Mouse (Mus musculus): Measurements from ENCODE around the gene Pip4k2a. TPM values are rescaled to one million over a fixed set of nuclear protein-coding genes. Genes with fewer than 3 reads are reported as not detected.

Gene Pip4k2a
- total RNA-seq, 2 experiments from 2014 or later = 3.1 to 4.5 TPM

DNA sequence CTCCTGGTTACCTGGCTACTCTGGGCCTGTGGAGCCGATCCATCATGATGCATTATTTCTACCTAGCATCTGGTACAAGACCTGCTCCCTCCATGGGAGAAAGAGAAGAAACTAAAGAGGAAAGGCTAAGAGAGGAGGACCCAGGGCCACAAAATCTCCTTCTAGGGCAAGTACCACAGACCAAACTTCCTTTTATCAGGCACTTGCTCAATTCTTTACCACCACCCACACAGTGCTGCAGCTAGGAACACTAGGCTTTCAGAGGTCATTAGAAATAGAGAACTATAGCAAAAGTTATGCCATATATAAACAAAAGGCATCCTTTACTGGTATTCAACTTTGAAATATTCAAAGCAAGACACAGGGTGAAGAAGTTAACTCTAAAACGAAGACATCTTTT lies 21.8 kb downstream of the Pip4k2a start:
- TF ChIP-seq CTCF (IDR thresholded peaks at IDR 0.05) = no peak
- H3K27ac ChIP-seq = no peak overlapping the region
- DNase-seq = no peak
- intact Hi-C loops (cut with DNase I) = no loop called here
- no peak overlapping the region for H3K4me3 ChIP-seq

DNA sequence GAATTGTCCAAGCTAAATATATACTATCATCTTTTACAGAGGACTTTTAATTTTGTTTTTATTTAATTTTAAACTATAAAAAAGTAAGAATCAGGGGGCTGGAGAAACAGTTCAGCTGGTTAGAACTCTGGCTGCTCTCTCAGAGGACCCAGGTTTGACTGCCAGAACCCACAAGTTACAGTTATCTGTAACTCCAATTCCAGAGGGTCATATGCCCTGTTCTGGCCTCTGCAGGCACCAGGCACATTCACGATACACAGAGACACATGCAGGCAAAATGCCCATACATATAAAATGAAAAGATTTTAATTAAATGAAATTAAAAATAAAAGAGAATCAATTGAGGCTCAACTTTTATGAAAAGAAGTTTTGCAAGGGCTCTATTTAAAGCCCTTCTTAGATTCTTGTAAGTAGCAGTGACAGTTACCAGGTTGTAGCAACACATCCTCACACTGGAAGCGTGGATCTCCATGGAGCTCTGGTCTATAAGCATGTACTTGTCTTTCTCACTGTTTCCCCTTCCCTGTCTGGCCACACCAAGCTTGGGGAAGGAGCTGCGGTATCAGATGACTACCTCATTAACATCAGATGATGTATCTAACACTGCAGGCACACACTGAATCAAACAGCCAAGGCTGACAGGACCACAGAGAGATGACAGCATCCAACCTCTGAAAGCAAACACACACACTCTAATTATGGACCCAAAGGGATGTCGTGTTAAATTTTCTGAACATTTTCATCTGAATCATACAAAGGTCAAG lies 22.9 kb downstream of the Pip4k2a start:
- TF ChIP-seq CTCF (IDR thresholded peaks at IDR 0.05) = no peak
- no peak overlapping the region for H3K4me3 ChIP-seq
- intact Hi-C loops (cut with DNase I) = no loop called here
- H3K27ac ChIP-seq = no peak overlapping the region
- DNase-seq = no peak

DNA sequence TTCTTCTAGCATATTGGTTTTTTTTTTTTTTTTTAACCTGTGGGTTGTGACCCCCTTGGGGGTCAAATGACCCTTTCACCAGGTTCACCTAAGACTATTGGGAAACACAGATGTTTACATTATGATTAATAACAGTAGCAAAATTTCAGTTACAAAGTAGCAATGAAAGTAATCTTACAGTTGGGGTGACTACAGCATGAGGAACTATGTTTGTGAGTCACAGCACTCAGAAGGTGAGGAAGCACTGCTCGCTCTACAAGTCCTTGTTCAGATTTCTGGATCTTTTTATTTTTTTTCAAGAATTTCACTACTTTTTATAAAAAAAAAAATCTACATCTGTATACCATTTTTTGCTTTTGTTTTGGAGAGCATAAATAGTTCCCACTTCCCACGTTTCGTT lies 26.4 kb downstream of the Pip4k2a start:
- Histone ChIP-seq H3K27ac (no peak overlapping the region), H3K4me3 (no peak overlapping the region)
- DNase-seq = no peak
- TF ChIP-seq CTCF (IDR thresholded peaks at IDR 0.05) = no peak
- intact Hi-C loops (cut with DNase I) = no loop called here

DNA sequence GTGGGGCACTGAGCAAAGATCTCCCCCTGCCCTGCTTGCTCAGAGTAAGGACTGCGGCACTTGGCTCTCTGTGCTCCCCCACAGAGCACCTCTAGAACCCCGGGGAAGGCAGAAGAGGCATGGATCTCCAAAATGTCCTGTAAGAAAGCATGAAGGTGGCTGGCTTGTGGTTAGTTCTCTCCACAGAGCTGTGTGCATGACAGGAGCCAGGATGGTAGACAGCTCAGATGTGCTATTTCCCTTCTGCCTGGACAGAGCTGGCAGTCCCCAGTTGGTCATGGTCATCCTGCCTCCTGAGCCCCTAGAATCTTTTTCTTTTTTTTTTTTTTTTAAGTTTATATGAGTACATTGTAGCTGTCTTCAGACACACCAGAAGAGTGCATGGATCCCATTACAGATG lies 27.5 kb downstream of the Pip4k2a start:
- intact Hi-C loops (cut with DNase I) = no loop called here
- TF ChIP-seq CTCF (IDR thresholded peaks at IDR 0.05) = no peak

DNA sequence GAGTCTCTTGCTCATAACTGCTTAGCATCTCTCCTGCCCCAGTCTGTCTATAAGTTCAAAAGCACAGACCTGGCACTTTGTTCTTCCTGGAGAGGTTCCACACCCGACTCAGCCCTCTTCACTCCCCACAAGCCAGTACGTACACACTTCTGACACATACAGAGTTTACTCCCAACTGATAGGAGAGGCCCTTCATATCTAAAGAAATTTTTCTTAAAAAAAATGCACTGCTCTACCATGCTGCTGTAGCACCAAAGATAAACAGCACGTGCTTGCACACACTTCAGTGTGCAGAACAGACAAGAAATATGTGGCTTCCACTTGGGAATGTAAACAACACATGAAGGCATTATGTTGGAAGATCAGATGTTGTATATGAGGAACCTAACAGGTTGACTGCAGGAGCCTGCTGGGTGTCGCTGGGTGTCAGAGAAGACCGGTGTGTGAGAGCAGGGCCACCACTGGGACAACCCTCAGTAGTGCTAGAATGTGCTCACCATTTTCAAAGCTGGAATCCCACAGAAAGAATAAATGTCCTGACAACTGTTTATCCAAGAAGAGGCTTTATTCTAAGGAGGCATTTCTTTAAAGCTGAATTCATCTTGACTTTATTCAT lies 28.8 kb downstream of the Pip4k2a start:
- TF ChIP-seq CTCF (IDR thresholded peaks at IDR 0.05) = no peak
- no peak for DNase-seq
- Histone ChIP-seq H3K27ac (no peak overlapping the region), H3K4me3 (no peak overlapping the region)
- intact Hi-C loops (cut with DNase I) = no loop called here

More for the DNA sequence above, 27.5 kb downstream of the Pip4k2a start:
- no peak overlapping the region for H3K4me3 ChIP-seq
- no peak for DNase-seq
- no peak overlapping the region for H3K27ac ChIP-seq

DNA sequence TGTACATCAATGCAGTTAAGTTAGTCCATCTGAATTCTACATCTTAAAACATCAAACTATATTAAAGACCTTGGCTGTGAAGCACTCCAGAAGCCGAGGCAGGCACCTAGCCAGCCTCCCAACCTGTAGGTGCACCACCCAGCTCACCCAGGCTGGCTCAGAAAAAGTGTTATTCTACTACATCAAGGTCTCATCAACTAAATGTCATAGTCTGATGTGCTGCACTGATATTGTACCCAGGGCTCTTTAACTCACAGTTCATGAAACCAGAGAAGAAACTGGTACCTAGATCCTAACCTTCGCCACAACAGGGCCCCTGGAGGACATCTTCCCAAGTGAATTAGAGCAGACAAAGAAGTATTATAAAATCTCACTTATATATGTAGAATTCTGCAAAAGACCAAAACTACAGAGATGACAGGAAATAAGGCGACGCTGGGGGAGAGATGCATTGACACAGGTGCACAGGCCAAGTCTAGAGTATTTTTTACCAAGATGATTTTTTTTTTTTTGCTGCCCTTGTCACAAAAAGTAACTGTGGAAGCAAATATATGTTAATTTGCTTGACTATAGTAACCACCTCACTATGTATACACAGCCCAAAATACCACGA lies 30.4 kb downstream of the Pip4k2a start:
- DNase-seq = no peak
- no peak for TF ChIP-seq CTCF (IDR thresholded peaks at IDR 0.05)
- intact Hi-C loops (cut with DNase I) = no loop called here
- no peak overlapping the region for H3K27ac ChIP-seq
- no peak overlapping the region for H3K4me3 ChIP-seq

DNA sequence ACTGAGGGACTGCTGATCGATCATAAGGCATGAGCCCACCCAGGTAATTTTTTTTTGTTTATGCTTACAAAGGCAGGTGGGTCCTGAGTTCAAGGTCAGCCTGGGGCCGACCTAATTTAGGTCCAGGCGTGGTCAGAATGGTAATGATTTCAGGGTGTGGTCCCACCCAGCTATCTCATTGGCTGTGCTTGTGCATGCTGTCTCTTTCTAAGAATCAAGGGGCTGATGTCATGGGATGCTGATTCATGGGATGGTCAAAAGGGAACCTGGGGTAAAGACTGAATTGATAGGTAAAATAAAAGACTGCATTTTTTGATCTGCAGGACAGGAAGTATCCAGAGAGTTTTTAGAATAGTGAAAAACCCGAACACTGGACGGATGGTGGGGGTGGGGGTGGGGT lies 31.4 kb downstream of the Pip4k2a start:
- Histone ChIP-seq H3K27ac (no peak overlapping the region), H3K4me3 (no peak overlapping the region)
- TF ChIP-seq CTCF (IDR thresholded peaks at IDR 0.05) = no peak
- intact Hi-C loops (cut with DNase I) = no loop called here
- no peak for DNase-seq

DNA sequence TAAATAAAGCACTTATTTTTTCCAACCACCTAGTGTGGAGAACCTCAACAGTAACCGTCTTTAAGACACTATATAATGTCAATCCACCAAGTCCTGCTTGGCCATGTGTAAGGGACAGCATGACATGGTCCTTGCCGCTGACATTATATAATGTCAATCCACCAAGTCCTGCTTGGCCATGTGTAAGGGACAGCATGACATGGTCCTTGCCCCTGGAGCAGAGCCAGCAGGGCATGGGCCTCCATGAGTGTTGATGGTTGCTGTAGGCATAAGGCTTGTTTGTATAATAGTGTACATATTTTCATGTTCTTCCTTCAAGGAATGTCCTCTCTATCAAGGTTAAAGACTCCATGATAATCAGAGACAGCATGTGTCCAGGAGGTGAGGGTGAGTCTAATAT lies 32.0 kb downstream of the Pip4k2a start:
- Histone ChIP-seq H3K27ac (no peak overlapping the region), H3K4me3 (no peak overlapping the region)
- DNase-seq = no peak
- intact Hi-C loops (cut with DNase I) = no loop called here
- TF ChIP-seq CTCF (IDR thresholded peaks at IDR 0.05) = no peak

DNA sequence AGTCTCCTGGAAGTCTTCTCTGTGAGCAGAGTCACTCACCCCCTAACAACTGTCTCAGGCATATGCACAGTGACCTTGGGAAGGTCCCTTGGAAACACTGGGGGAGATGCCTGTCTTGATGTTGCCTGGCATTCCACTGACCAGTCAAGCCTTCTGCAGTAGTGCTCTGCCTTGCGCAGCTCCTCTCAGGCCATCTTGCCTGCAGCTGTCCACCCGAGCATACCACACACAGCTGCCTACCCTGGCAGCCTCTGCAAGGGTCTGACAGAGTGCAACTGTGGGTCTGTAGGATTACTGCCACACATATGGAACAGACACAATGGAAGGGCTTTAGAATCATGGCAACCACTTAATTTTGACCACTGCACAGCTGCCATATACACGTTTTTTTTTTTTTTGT lies 32.8 kb downstream of the Pip4k2a start:
- no peak overlapping the region for H3K27ac ChIP-seq
- H3K4me3 ChIP-seq = no peak overlapping the region
- TF ChIP-seq CTCF (IDR thresholded peaks at IDR 0.05) = no peak
- DNase-seq = no peak
- intact Hi-C loops (cut with DNase I) = no loop called here

DNA sequence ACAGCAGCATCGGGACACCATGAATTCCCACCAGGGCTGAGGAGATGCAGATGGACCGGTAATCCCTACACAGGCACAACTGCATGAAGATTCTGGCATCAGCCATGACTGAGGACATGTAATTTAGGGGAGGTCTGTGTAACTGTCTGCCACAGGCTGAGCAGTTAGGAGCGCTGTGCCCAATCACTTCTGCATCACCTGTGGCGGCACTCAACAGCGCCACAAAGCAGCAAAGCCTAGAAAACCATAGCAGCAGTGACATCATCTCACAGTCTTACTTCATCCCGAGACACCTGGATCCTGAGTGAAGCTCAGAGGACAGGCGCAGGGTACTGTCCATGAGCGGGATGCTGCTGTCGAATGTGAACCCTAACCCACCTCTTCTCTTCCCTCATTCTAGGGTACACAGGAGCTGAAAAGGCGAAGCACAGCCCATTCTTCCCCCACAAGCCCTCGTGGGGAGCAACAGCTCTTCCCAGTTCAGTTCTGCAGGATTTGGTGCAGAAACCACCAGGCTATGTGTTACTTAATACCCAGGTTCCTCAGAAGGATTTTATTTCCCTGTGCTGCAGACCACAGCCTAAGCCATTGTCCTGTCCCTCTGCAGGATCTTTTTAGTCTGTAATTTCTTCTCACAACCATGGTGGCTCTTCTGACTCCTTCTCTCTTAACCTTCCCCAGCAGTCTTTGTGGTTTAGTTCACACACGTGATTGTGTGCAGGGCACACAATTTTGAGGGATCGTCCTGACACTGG lies 34.5 kb downstream of the Pip4k2a start:
- DNase-seq = no peak
- Histone ChIP-seq H3K27ac (no peak overlapping the region), H3K4me3 (no peak overlapping the region)
- intact Hi-C loops (cut with DNase I) = no loop called here
- TF ChIP-seq CTCF (IDR thresholded peaks at IDR 0.05) = no peak

DNA sequence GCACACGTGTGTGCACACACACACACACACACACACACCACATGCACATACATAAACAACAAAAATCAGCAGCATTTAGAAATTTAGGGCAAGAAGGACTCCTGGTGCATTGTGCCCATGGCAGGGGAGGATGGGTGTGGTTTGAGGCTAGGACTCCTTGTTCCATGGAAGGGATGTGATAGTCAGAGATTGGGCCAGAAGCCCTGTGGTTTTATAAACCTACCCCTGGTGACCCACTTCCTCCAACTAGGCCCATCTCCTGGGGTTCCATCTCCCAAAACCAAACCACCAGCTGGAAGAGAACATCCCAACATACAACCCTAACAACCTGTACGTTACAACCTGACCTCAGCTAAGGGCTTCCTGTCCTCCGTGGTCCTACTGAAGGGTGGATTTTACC lies 35.4 kb downstream of the Pip4k2a start:
- Histone ChIP-seq H3K4me3 (no peak overlapping the region), H3K27ac (no peak overlapping the region)
- DNase-seq = no peak
- TF ChIP-seq CTCF (IDR thresholded peaks at IDR 0.05) = no peak
- intact Hi-C loops (cut with DNase I) = no loop called here

DNA sequence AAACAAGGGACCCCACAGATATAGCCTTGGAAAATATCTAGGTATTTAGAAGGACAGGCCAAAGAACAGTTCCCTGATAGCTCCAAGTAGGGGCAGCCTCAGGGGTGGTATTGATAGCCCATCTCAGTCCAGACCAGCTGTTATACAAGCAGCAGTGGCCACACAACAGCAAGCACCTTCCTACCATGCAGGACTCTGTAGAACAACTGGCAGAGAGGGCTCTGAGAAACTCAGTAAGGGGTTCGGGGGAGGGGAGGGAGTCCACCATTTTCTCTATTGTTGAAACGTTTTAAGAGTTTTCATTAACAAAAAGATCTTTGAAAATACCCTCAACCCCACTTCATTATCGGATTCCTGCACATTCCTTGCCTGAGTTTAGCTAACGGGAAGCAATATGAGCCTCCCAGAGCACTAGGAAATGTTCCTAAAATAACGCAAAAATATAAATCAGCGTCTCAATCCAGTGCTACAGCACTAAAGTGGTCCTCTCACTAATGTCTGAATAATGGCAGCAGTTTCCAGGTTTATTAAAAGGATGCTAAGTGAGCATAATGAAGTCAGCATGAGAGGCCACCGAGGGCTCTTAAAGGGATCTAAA lies 37.5 kb downstream of the Pip4k2a start:
- H3K4me3 ChIP-seq = no peak overlapping the region
- intact Hi-C loops (cut with DNase I) = no loop called here
- no peak overlapping the region for H3K27ac ChIP-seq
- TF ChIP-seq CTCF (IDR thresholded peaks at IDR 0.05) = no peak
- DNase-seq = no peak

DNA sequence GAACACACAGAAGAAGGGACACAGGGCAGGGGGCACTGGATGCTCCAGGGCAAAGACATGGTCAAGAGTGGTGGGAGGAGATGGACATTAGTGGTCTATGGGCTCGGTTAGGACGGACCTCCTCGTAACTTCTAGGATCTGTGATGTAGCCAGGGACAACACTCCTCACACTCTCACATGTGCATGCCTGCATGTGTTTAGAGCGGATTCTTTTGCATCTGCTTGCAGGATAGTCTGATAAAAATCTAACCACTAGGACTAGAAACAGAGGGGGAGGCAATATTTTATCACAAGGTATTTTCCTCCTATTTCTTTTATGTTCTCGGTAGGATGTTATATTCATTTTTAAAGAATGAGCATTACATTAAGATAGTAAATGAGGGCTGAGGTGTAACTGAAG lies 38.4 kb downstream of the Pip4k2a start:
- Histone ChIP-seq H3K27ac (no peak overlapping the region), H3K4me3 (no peak overlapping the region)
- no peak for DNase-seq
- intact Hi-C loops (cut with DNase I) = no loop called here
- TF ChIP-seq CTCF (IDR thresholded peaks at IDR 0.05) = no peak

Measured in gastrocnemius, adult 2 months (tissue).